Mouse (Mus musculus) common myeloid progenitor, adult 5-6 weeks (primary cell): Measurements from ENCODE around the gene Ddx55. TPM values are rescaled to one million over a fixed set of nuclear protein-coding genes. Genes with fewer than 3 reads are reported as not detected.

Experiments
- ATAC-seq: replicated peaks from 2 replicates; pipeline ENCODE4 v1.8.0; 2016; ENCODE audit warnings: low read depth, mild to moderate bottlenecking, moderate TSS enrichment, inconsistent platforms; ENCODE audit not compliant: poor library complexity, severe bottlenecking
- total RNA-seq: library from RNA; stranded (forward); fragments of 200-1000, 187-1606 nt; gene quantifications from 2 replicates; pipeline ENCODE4 v1.2.3, GENCODE M21; 2017

Gene Ddx55
- 18.5 and 21.4 TPM in 2 replicates for total RNA-seq

DNA sequence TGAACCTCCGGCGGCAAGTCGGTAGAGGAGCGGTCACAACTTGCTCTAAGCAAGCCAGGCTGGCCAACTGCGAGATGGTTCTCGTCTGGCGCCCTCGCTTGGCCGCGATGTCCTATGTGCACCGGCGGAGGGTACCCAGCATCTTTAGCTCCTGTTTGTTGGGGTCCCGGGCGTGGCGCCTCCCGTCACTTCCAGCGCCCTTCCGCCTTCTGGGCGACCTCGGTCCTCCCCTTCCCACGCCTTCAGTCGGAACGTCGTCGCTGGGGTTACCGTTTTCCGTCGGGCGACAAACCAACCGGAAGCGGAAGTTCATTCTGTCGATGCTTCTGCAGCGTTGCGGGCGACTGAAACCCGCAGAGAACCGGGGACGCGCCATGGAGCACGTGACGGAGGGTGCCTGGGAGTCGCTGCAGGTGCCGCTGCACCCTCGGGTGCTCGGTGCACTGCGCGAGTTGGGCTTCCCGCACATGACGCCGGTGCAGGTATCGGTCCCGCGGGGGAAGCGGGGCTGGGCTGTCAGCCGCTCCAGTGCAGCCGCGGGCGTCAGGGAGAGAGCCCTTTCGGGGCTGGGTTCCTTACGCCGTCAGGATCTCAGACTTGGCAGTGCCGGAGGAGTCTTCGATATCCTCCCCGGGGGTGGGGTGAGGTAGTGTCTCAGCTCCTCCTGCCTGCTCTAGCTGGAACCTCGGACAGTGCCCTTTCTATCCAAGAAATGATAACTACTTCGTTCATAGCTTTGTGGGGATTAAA, at the start of gene Ddx55:
Gene Ddx55, plus strand, starts transcription at position 307 of the 750 bp plus-strand sequence.
- ATAC-seq, result peak; percentile 96

DNA sequence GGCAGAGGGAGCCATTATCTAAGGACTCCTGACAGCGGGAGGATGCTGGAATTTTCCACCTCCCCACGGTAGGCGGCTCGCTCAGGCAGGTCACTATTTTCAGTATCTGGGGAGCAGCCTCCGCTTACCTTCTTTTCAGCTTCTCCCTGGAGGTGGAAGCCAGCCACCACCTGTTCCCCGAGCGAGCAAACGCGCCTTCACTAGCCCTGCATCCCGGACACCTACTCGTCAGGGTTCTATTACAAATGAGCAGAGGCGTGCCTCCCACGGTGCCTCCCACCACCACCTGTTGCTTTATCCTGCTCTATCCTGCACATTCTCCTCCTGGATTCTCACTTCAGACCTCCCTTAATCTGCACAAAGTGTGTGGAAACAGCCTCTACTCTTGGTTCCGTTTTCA, 48.9 kb upstream of the Ddx55 start:
- no peak for ATAC-seq

DNA sequence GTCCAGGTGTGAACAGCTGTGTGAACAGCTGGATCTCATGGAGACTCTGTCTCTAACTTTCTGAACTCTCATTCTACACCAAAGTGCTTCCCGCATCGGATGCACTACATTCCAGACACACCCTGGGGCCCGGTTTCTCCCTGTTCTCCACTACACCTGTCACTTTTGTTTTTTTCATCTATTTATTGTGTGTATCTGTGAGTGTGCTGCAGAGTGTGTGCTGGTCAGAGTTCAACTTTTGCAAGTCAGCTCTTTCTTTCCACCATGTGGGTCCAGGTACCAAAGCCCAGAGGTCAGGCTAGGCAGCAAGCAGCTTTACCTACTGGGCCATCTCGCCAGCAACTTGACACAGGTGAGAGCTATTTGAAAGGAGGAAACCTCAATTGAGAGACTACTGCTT, 47.4 kb upstream of the Ddx55 start:
- no peak for ATAC-seq

DNA sequence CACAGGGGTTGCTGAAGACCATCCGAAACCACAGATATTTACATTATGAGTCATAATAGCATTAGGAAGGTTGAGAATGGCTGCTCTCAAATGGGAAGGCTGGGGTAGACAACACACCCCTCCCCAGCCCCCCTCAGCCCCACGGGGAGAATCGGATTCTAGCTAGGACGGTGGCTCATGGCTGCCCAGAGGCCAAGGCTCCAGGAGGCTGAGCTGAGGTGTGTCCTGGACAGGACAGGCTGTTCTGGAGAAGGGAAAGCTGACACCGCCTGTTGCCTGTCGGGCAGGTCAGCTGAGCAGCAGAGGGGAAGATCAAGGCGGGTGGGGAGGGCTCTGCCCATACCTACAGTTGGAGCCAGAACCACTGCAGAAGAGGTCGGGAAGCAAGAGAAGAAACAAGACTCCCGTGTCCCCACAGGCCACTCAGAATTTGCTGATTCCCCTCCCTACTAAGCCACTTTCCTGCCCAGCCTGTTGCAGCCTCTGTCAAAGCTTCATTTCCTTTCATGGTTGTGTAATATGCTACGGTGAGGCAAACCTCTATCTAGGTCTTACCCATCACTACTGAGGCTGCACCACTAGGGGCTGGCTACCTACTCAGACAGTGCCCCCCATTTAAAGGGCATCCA, 45.8 kb upstream of the Ddx55 start:
- ATAC-seq, result peak; percentile 69

DNA sequence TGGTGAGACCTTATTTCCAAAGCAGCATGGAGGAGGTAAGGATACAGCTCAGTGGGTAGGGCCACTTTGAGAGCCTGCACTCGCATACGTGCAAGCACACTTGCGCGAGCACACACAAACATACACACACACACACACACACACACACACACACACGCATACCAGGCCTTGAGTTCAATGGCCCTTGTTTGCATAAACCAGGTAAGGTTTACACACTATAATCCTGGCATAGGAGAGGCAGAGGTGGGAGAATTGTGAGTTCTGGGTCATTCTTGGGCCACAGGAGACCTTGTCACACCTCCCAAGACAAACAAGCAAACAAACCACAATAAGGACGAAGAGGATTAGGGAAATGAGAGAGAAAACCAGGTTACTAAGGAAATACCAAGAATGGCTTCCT, 43.5 kb upstream of the Ddx55 start:
- no peak for ATAC-seq

DNA sequence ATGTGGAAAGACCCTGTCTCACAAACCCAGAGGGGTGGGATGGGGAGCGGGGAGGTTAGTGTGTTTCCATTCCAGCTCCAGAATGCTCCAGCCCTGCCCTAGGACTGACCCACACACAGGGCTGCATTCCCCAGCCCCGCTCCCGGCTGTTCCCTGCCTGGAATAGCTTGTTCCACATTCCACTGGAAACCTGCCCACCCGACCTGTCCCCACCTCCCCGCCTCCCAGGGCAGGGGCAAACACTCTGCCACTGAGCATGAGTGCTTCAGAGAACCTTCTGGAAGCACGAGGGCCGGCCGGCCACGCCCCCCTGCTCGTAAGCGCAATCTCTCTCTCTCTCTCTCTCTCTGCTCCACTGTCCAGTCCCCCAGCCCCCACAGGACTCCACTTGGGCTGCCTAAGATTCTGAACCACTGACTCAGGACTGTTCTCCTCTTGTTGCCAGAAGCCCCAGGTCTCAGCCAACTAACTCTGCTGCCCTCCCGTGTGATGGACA, 42.9 kb upstream of the Ddx55 start:
- ATAC-seq, result no peak

DNA sequence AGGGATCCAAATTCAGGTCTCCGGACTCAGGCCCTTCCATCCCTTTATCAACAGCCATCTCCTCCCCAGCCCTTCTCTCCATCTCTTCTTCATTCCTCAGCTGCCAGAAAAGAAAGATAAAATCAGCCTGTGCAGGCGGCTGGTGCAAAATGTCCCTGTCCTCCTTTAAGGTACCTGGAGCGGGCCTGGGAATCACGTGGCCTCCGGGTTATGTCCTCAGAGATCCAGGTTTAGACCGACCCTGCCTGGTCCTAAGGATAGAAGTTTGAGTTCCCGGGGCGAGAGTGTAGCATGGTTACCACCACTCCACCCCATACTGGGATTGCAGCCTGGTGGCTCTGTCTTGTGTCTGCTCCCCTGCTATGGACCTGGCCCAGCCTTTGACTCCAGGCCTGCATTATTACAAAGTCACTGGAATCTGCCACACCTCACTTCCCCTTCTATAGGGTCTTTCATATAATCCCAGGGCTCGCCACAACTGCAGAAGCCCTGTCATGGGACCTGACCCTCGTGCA, 42.1 kb upstream of the Ddx55 start:
- no peak for ATAC-seq

DNA sequence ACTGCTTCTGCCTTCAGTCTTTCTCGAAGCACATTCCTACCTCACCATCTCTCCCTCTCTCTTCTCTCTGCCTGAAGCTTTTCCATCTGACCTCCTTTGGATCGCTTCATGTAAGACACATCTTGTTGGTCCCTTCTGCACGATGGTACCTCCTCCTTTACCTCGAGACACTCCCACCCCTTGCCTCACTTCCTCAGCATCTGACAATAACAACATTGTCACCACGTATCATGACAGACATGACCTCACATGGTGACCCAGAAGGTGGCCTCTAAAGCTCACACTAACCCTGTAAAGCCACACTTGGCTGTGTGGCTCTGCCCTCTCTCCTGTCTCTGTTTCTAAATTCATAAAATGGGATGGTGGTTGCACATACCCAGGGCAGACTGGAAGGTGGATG, 36.9 kb upstream of the Ddx55 start:
- no peak for ATAC-seq

DNA sequence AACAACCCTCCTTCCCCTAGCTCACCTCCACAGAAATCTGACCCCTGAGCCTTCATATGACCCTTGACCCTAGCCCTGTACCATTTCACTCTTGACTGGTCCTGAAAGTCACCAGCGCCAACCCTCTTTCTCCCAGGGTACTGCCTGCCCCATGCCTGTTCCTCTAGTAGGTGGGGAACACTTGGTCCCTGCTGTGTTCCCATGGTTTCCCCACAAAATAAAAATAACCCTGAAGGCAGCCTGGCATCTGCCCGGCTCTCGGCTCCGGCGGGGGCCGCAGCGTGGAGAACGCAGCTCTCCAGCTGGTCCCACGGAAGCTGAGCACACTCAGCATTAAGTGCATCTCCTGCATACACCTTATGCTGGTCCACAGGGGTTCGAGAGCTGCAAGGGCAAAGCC, 34.0 kb upstream of the Ddx55 start:
- no peak for ATAC-seq

DNA sequence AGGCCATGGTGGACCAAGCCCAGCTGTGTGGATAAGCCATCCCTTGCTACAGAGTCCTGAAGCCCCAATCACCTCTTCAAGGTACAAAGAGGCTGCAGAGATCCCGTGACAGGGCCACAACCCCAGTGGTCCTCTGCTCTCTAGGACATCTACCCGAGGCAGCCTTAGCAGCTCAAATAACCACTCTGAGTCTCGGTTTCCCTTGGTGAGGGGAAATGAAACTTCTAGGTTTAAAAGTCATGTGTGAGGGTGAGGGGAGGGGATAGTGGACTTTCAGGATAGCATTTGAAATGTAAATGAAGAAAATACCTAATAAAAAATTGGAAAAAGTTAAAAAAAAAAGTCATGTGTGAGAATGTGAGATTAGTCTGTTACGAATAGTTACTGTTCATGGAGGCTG, 31.1 kb upstream of the Ddx55 start:
- no peak for ATAC-seq

DNA sequence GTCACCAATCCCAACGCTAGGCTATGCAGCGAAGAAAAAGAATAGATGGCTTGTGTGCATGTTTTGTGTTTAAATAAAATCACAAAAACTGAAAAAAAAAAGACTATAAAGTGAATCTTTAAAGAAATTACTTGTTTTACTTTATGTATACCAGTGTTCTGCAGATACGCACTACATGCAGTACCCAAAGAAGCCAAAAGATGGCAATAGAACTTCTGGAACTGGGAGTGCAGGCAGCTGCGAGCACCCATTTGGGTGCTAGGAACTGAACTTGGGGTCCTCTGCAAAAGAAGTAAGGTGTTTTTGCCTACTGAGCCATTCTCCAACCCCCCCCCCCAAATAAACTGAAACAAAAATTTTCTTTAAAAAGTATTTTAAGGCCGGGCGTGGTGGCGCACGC, 29.6 kb upstream of the Ddx55 start:
- ATAC-seq, result no peak

DNA sequence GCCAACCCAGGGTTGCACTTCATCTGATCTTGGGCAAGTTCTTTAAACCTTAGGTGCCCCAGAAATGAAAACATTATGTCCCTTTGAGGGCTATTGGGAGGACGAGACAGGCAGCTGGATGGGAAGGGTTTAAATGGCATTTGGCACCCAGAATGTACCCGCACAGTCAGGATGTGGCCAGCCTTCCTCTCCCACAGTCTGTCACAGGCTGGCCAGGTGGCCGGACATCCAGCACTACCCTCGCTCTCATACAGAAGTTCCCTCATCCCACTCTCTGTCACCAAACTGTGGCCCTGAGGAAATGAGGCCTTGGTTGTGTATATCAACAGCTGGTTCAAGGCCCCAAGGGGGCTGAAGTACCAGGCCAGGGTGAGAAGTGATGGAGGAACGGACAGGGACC, 27.7 kb upstream of the Ddx55 start:
- ATAC-seq, result peak; percentile 70

DNA sequence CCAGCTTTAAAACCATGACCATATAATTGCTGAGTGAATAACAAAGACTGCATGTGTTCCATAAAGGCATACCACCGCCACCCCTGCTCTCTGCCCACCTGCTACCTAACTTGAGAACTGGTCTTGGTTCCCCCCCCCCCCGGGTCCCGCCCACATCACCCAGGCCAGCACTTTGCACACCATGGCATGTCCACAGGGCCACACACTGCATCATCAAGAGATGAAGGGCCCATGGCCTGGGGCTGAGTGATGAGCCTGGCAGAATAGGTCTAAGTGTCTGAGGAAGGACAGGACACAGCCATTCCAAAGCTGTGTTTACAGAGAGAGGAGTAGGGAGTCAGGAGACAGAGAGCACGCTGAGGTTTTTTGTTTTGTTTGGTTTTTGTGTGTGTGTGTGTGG, 24.3 kb upstream of the Ddx55 start:
- ATAC-seq, result no peak

DNA sequence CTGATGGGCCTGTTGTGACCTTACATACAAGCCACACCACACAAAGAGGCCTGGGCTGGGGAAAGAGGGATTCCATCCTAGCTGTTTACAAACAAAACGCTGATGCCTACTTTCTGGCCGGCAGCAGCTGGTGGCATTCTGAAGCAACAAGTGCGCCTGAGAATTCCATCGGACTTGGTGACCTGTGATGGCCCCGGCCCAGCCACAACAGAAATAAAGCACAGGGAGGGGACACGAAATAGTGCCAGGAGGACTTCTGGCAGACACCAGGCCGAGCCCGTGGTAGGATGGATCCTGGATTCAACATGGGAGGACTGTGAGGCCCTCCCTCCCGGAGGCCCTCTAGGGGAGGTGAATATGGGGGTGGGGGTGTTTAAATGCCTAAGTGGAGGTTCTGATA, 23.9 kb upstream of the Ddx55 start:
- ATAC-seq, result no peak

DNA sequence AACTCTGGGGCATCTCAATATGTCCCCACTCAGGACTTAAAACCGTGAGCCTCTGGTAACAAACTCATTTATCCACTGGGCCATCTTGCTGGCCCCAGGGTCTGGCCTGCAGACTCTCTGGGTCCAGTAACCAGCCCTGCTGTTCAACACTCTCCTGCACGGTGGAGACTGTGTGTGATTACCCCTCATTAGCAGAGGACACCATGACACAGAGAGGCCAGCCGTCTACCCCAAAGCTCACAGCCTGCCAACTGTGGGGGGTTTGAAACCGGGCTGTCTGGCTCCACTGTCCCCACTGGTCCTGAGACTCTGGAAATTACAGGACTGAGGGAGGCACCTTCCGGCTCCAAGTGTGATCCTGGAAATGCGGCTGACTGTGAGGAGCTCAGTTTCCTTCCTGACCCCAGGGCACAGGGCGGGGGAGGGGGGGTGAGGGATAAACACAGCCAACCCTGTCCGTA, 23.4 kb upstream of the Ddx55 start:
- ATAC-seq, result no peak

DNA sequence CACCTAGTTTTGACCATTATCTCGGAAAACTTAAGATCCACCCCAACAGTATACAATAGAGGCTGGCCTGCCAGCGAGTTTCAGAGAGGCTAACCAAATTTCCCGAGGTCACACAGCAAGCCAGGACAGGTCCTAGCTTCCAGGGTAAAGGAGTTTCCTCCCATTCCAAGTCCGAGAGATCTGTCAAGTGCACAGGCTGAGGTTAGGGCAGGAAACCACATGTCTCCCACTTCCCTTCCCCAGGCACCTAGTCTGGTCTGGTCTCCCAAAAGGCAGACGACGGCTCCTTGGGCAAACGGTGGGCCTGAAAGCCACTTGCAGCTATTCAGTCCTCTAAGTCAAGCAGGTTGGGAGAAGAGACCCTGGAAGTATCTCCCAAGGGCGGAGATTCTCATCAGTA, 23.0 kb upstream of the Ddx55 start:
- ATAC-seq, result peak; percentile 53

DNA sequence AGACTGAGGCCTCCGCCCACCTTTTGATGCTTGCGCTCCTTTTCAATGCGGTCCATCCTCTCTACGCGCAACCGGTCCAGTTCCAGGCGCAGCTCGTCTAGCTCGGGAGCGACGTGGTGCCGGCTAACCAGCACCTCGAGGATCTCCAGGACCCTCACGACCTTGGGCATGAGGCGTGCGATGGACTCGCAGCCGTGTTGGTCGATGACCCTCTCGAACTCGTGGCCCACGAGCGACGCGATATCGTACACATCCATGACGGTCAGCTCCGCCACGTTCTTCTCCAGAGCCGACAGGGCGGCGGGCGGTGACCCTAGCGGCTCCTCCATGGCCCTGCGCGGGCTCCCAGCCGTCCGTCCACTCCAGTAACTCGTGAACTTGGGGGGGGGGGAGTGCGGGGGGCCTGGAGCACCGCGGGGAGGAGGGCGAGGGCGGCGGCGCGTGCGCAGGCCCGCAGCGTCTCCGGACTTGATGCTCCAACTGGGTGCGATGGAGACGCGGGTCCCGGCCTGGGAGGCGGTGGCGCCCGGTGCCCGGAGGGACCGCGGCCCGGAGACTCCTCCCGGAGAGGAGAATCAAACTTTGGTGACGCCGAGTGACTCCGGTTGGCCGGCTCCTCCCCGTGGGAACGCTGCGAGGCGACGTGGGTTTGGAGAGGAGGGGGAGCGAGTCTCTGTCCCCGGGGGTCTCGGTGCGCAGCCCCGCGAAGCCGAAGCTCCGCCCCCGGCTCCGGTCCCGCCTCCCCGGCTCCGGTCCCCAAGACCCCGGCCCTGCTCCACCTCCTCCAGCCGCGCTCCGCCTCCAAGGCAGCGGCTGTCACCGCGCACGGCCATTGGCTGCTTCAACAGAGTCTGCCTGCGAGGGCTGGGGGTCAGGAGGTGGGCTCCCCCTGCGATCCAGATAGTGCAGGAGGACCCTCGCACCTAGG, 21.7 kb upstream of the Ddx55 start, which contains the start of gene Rilpl1:
Gene Rilpl1, minus strand, starts transcription at position 737 of the 928 bp plus-strand sequence.
- peak; percentile 48 for ATAC-seq

DNA sequence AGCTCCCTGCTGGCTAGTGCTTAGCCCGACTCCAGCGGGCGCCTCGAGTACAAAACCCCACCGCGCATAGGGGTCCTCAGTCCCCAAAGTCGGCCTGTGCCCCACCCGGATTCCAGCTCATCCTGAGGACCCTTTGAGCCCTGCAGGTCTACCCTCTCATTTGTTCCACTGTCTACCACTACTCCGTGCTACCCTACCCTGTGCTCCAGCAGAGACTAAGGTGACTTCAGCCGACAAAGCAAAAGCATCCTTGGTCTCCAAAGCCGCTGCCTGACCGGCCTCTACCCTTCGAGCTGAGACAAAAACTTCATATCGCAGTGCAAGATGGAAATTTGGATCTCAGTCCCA, 21.1 kb upstream of the Ddx55 start:
- peak; percentile 3; the same call in 1 of the 2 replicates for ATAC-seq

DNA sequence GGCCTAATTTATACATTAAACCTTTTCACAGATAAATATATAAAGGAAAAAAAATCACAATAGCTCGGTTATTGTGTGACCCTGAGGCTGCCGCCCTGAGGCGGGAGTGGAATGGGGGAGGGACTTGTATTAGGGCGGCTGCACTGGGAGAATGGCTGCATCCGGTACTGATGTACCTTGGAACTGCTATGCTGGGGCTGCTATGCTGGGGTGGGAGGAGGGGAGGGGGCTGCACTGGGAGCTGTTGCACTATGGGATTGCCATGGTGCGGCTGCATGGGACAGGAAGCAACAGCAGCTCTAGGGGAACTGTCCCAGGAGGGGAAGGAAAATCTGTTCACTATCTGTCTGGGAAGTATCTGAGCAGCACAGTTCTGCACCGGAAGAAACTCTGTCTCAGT, 20.2 kb upstream of the Ddx55 start:
- ATAC-seq, result no peak

DNA sequence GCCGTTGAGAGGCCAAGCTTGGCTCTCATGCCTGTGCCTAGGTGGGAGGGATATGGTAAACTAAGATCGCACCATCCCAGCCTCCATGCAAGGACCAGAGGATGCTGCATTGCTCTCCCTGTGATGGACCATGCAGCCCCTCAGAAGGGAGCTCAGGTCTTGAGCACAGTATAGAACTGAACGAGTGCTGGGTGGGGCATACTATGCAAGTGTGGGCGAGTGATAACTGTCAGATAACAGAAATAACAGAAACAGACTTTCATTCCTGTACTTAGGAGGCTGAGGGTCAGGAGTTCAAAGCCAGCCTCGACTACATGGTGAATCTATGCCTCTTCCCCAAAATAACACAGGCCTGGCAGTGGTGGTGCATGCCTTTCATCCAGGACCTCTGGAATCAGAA, 17.6 kb upstream of the Ddx55 start:
- ATAC-seq, result no peak
